8 mouse cellular contexts compared by ENCODE assay signal in genomic region chr8:85037681-85038531, GRCm38 (mm10). TPM values are rescaled to one million over a fixed set of nuclear protein-coding genes. Genes with fewer than 3 reads are reported as not detected.
DNase-seq lines count a peak whose midpoint lies in the region; ATAC-seq and TF ChIP-seq lines count a peak whose summit lies in the region.

No protein-coding gene starts in this region.

- peak overlapping the region; percentile 84 for H3K4me3 ChIP-seq in intestine, embryonic 16.5 days (ENCODE audit: low read length)
- peak overlapping the region; percentile 74 for H3K4me3 ChIP-seq in limb, embryonic 14.5 days (replicated peaks; ENCODE audit: low read length)
- H3K4me3 ChIP-seq in midbrain, embryonic 13.5 days (replicated peaks): peak overlapping the region; percentile 83

- peaks cover 8% of the 10 kb centered on the region for H3K36me3 ChIP-seq in intestine, embryonic 16.5 days (ENCODE audit: control insufficient read depth, insufficient read depth, low read length)
- peaks cover 41% of the 10 kb centered on the region for H3K36me3 ChIP-seq in limb, embryonic 14.5 days (ENCODE audit: control insufficient read depth, insufficient read depth, low read length)
- H3K36me3 ChIP-seq in midbrain, embryonic 13.5 days: peaks cover 32% of the 10 kb centered on the region

- H3K9ac ChIP-seq in intestine, embryonic 16.5 days (ENCODE audit: low read depth, low read length): peak overlapping the region; percentile 99
- H3K9ac ChIP-seq in limb, embryonic 14.5 days (ENCODE audit: low read depth, low read length, severe bottlenecking): peak overlapping the region; percentile 89
- peak overlapping the region; percentile 91 for H3K9ac ChIP-seq in midbrain, embryonic 13.5 days (replicated peaks)

- peak; percentile 29 for ATAC-seq in intestine, embryonic 16.5 days
- ATAC-seq in limb, embryonic 14.5 days (ENCODE audit: low FRiP score, low read depth): no peak
- ATAC-seq in midbrain, embryonic 13.5 days: peak; percentile 26

- H3K27me3 ChIP-seq in intestine, embryonic 16.5 days (replicated peaks; ENCODE audit: control insufficient read depth, insufficient read depth, low read length): no peaks in the 10 kb centered on the region
- H3K27me3 ChIP-seq in limb, embryonic 14.5 days (ENCODE audit: control insufficient read depth, insufficient read depth, low read length): no peaks in the 10 kb centered on the region
- no peaks in the 10 kb centered on the region for H3K27me3 ChIP-seq in midbrain, embryonic 13.5 days

- TF ChIP-seq POLR2A in limb, embryonic 14.5 days (IDR thresholded peaks at IDR 0.05; ENCODE audit: borderline replicate concordance, extremely low read depth, insufficient read depth, insufficient read length): 0 out of 2 replicates have a peak, but pooled peaks have one; percentile 21

- peak; percentile 50 for DNase-seq in gastrocnemius, postnatal 10 days
- DNase-seq in gastrocnemius, adult 18-20 months (ENCODE audit: low spot score): no peak
- DNase-seq in cerebellum, adult 9-11 months: peak; percentile 68
- DNase-seq in gastrocnemius, postnatal 25 days: peak; percentile 45
- peak; percentile 52 for DNase-seq in limb, embryonic 14.5 days (ENCODE audit: low spot score)
- peak; percentile 35 to 55 for DNase-seq in spleen, postnatal 14 days (ENCODE audit: low spot score in 2 of 2)

- H3K4me2 ChIP-seq in intestine, embryonic 16.5 days (ENCODE audit: low read depth, low read length): peak overlapping the region; percentile 88
- peak overlapping the region; percentile 73 for H3K4me2 ChIP-seq in limb, embryonic 14.5 days (replicated peaks; ENCODE audit: low read depth, low read length, severe bottlenecking)
- peak overlapping the region; percentile 91 for H3K4me2 ChIP-seq in midbrain, embryonic 13.5 days (replicated peaks)

- H3K4me1 ChIP-seq in intestine, embryonic 16.5 days (ENCODE audit: control insufficient read depth, insufficient read depth, low read length): peaks cover 16% of the 10 kb centered on the region
- H3K4me1 ChIP-seq in limb, embryonic 14.5 days (ENCODE audit: control insufficient read depth, insufficient read depth, low read length): peaks cover 13% of the 10 kb centered on the region
- H3K4me1 ChIP-seq in midbrain, embryonic 13.5 days (replicated peaks): peaks cover 36% of the 10 kb centered on the region

- H3K27ac ChIP-seq in intestine, embryonic 16.5 days (ENCODE audit: low read length): peak overlapping the region; percentile 100
- H3K27ac ChIP-seq in limb, embryonic 14.5 days (replicated peaks; ENCODE audit: low read depth, low read length): peak overlapping the region; percentile 98
- peak overlapping the region; percentile 99 for H3K27ac ChIP-seq in midbrain, embryonic 13.5 days

- WGBS in intestine, embryonic 16.5 days: under 1% methylated on average over 57 of the region's 57 CpGs
- WGBS in limb, embryonic 14.5 days: under 1% methylated on average over 41 of the region's 57 CpGs
- under 1% methylated on average over 57 of the region's 57 CpGs for WGBS in midbrain, embryonic 13.5 days

- no peaks in the 10 kb centered on the region for H3K9me3 ChIP-seq in intestine, embryonic 16.5 days (ENCODE audit: control insufficient read depth, low read length)
- no peaks in the 10 kb centered on the region for H3K9me3 ChIP-seq in limb, embryonic 14.5 days (ENCODE audit: control insufficient read depth, low read length)
- H3K9me3 ChIP-seq in midbrain, embryonic 13.5 days: no peaks in the 10 kb centered on the region

RNA-seq across cellular contexts. Expression of gene Tnpo2, which starts 1.2 kb away (rescaled TPM):
- total RNA-seq in gastrocnemius, postnatal 10 days (2021): 10 to 100 TPM; 27.7 to 35.6 TPM
- total RNA-seq in gastrocnemius, adult 18-20 months (2021): 10 to 100 TPM; 27.6 to 35.4 TPM
- 10 to 100 TPM; 23.5 to 27.9 TPM for total RNA-seq in gastrocnemius, postnatal 25 days (2021)
- 21.6 and 22.0 TPM in 2 replicates for polyA plus RNA-seq in intestine, embryonic 16.5 days (2015; fragmentation: Nextera tagmentation; extraction: Ambion mirVana)
- 89.9 and 112 TPM in 2 replicates for polyA plus RNA-seq in limb, embryonic 14.5 days (2012; rRNA removed)
- polyA plus RNA-seq in limb, embryonic 14.5 days (2014; fragmentation: Nextera tagmentation; extraction: Ambion mirVana): 16.9 and 18.0 TPM in 2 replicates
- 51.7 and 56.8 TPM in 2 replicates for polyA plus RNA-seq in midbrain, embryonic 13.5 days (2015; fragmentation: Nextera tagmentation; extraction: Ambion mirVana)

RNA-seq across cellular contexts. Expression of gene Trir, which starts 11.3 kb away (rescaled TPM):
- 10 to 100 TPM; 94.0 to 98.0 TPM for total RNA-seq in gastrocnemius, postnatal 10 days (2021)
- 10 to 100 TPM; 70.4 to 78.8 TPM for total RNA-seq in gastrocnemius, adult 18-20 months (2021)
- total RNA-seq in gastrocnemius, postnatal 25 days (2021): 10 to 100 TPM; 66.5 to 69.4 TPM
- polyA plus RNA-seq in intestine, embryonic 16.5 days (2015; fragmentation: Nextera tagmentation; extraction: Ambion mirVana): 79.0 and 81.4 TPM in 2 replicates
- 163 and 168 TPM in 2 replicates for polyA plus RNA-seq in limb, embryonic 14.5 days (2012; rRNA removed)
- polyA plus RNA-seq in limb, embryonic 14.5 days (2014; fragmentation: Nextera tagmentation; extraction: Ambion mirVana): 135 and 156 TPM in 2 replicates
- polyA plus RNA-seq in midbrain, embryonic 13.5 days (2015; fragmentation: Nextera tagmentation; extraction: Ambion mirVana): 135 and 153 TPM in 2 replicates

RNA-seq across cellular contexts. Expression of gene Asna1, which starts 12.8 kb away (rescaled TPM):
- total RNA-seq in gastrocnemius, postnatal 10 days (2021): 10 to 100 TPM; 47.4 to 47.8 TPM
- total RNA-seq in gastrocnemius, adult 18-20 months (2021): 10 to 100 TPM; 53.6 to 58.0 TPM
- 10 to 100 TPM; 45.6 to 48.2 TPM for total RNA-seq in gastrocnemius, postnatal 25 days (2021)
- polyA plus RNA-seq in intestine, embryonic 16.5 days (2015; fragmentation: Nextera tagmentation; extraction: Ambion mirVana): 139 and 144 TPM in 2 replicates
- 173 and 207 TPM in 2 replicates for polyA plus RNA-seq in limb, embryonic 14.5 days (2012; rRNA removed)
- polyA plus RNA-seq in limb, embryonic 14.5 days (2014; fragmentation: Nextera tagmentation; extraction: Ambion mirVana): 95.0 and 98.0 TPM in 2 replicates
- 151 and 154 TPM in 2 replicates for polyA plus RNA-seq in midbrain, embryonic 13.5 days (2015; fragmentation: Nextera tagmentation; extraction: Ambion mirVana)

RNA-seq across cellular contexts. Expression of gene Fbxw9, which starts 21.9 kb away (rescaled TPM):
- 1 to 10 TPM; 5.5 to 7.5 TPM for total RNA-seq in gastrocnemius, postnatal 10 days (2021)
- total RNA-seq in gastrocnemius, adult 18-20 months (2021): 1 to 10 TPM; 1.8 TPM
- total RNA-seq in gastrocnemius, postnatal 25 days (2021): 1 to 10 TPM; 1.8 to 2.2 TPM
- 28.2 and 30.7 TPM in 2 replicates for polyA plus RNA-seq in intestine, embryonic 16.5 days (2015; fragmentation: Nextera tagmentation; extraction: Ambion mirVana)
- 51.0 and 73.3 TPM in 2 replicates for polyA plus RNA-seq in limb, embryonic 14.5 days (2012; rRNA removed)
- 28.6 and 30.5 TPM in 2 replicates for polyA plus RNA-seq in limb, embryonic 14.5 days (2014; fragmentation: Nextera tagmentation; extraction: Ambion mirVana)
- 61.7 and 64.3 TPM in 2 replicates for polyA plus RNA-seq in midbrain, embryonic 13.5 days (2015; fragmentation: Nextera tagmentation; extraction: Ambion mirVana)

RNA-seq across cellular contexts. Expression of gene Best2, which starts 23.6 kb away (rescaled TPM):
- total RNA-seq in gastrocnemius, postnatal 10 days (2021): not detected
- not detected for total RNA-seq in gastrocnemius, adult 18-20 months (2021)
- total RNA-seq in gastrocnemius, postnatal 25 days (2021): not detected
- polyA plus RNA-seq in intestine, embryonic 16.5 days (2015; fragmentation: Nextera tagmentation; extraction: Ambion mirVana): 0.09 and 0.28 TPM in 2 replicates
- 0.08 and 0.15 TPM in 2 replicates for polyA plus RNA-seq in limb, embryonic 14.5 days (2012; rRNA removed)
- not detected in 2 replicates for polyA plus RNA-seq in limb, embryonic 14.5 days (2014; fragmentation: Nextera tagmentation; extraction: Ambion mirVana)
- polyA plus RNA-seq in midbrain, embryonic 13.5 days (2015; fragmentation: Nextera tagmentation; extraction: Ambion mirVana): not detected in 2 replicates
